Mouse (Mus musculus) testis, postnatal 14 days (tissue): Measurements from ENCODE around the gene Gm26566.

ENCODE experiments used
- DNase-seq: peaks from one replicate; pipeline ENCODE4 v3.0.0; 2021; ENCODE audit warnings: low spot score

The Gm26566 gene

GRCm38 (mm10) chr4:88721791-88722721 is at the start of gene Gm26566, which contains the start of gene Klhl9:
Gm26566 (plus strand) TSS chr4:88721805.
Klhl9 (minus strand) TSS chr4:88722465.
- DNase-seq: peak; percentile 94

DNA sequence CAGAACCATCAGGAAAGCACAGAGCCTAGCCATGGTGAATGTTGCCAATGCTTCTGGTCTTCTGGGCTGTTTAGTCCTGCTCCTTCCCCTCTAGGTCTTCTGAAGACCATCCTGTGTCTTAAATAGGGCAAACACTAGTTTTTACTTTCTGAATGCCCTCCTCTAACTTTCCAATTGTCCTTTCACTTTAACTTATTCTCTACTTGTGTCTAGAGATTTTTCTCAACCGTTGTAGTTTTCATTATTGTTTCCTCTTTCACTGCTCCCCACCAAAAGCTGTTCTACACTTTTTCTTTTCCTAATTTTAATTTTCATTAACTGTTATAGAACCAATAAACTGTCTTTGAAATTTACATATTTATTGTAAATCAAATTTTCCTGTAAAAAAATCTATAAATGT is 44.8 kb upstream of the Gm26566 start, which contains the start of gene Ifna16:
Ifna16 (minus strand) TSS at position 101 of the 400 bp plus-strand sequence.
- no peak for DNase-seq

DNA sequence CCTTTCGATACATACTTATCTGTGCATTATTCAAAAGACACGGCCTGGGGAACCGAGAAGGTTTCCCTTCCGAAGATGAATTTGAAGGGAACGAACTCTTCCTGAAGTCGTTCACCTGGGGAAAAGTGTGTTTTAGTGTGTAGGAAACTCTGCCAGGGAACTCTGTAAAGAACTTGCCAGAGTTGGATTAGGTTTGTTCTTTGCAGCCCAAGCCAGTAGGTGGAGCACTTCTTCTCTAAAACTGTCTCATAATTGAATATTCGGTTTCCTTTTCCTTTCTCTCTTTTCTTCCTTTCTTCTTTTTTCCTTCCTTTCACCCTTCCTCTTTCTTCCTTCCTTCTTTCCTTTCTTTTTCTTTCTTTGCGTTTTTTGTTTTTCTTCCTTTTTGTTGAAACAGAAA is 41.2 kb upstream of the Gm26566 start:
- DNase-seq: no peak

- no peak for DNase-seq
These were observed 40.3 kb upstream of the Gm26566 start for GRCm38 (mm10) chr4:88681353-88681752.

- DNase-seq: no peak
These were observed 37.8 kb upstream of the Gm26566 start, which contains the start of gene Ifna2 for GRCm38 (mm10) chr4:88683812-88684211. Ifna2 (minus strand) TSS chr4:88683912.

DNA sequence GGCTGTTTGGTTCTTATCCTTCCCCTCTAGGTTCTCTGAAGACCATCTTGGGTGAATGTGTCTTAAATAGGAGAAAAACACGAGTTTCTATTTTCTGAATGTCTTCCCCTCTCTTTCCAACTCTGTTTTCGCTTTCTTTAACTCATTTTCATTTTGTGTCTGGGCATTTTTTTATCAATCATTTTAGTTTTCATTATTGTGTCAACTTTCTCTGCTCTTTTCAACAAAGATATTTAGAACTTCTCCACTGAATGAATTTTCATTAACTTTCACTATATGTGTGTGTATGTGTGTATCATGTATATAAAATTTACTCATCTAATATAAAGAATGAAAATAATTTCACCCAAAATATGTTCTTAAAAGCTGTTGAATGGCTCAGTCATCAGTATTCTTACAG is 30.3 kb upstream of the Gm26566 start, which contains the start of gene Ifnab:
Ifnab (minus strand) TSS at position 101 of the 400 bp plus-strand sequence.
- no peak for DNase-seq

- no peak for DNase-seq
These were observed 29.1 kb upstream of the Gm26566 start for GRCm38 (mm10) chr4:88692537-88692936.

DNA sequence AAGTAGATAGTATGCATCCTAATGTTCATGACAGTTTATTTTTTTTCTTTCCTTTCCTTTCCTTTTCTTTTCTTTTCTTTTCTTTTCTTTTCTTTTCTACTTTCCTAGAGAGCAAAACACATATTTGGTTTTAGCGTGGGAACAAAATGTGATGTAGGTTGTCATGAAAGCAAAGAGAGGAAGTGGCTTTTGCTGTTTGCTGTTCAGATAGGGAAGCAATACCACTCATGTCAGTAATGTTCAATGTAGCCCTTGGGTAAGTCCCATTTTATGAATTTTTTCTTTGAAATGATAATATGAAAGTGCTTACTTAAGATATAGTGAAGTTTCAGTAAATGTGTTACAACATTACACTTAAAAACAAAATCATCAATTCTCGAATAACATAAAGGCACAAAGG is 28.2 kb upstream of the Gm26566 start:
- no peak for DNase-seq

GRCm38 (mm10) chr4:88696237-88696884 is 25.2 kb upstream of the Gm26566 start:
- DNase-seq: peak; percentile 53

DNA sequence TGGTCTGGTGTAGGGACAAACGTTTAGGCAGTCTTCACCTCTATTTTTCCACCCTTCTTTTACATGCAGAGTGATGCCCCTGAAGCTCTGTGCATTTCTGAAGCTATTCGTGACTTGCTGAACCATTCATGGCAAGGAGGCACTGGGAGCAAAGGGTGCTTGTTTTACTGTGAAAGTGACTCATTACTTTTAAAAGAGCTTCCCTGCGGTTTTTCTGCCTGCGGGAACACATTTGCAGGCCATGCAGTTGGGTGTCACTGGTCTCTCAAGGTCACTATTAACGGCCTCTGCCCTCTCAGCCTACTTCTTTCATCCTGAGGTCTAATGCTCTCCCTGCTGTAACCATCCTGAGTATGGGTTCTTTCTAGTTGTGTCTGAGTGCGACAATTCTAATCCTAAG is 24.5 kb upstream of the Gm26566 start:
- DNase-seq: no peak

GRCm38 (mm10) chr4:88697753-88698152 is 23.9 kb upstream of the Gm26566 start:
- DNase-seq: no peak

- DNase-seq: no peak
These were observed 22.8 kb upstream of the Gm26566 start for GRCm38 (mm10) chr4:88698781-88699180.

DNA sequence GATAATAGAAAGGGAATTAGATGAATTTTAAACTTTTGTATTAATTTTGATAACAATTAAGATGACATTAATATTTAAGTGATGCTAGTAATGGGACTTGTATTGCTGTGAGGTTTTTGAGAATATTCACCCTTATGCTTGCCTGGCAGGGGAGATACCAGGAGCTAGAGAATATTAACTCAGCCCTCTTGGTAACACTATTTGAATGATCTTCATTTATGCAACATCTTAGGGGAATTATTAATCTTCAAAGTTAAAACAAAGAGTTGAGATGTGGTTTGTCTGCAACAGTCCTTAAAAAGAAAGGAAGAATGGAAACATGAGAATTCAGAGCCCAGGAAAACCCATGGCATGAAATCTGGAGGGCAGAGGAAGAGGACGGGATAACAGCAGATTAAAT is 22.3 kb upstream of the Gm26566 start:
- no peak for DNase-seq

- DNase-seq: no peak
These were observed 15.7 kb upstream of the Gm26566 start for GRCm38 (mm10) chr4:88705924-88706323.

DNA sequence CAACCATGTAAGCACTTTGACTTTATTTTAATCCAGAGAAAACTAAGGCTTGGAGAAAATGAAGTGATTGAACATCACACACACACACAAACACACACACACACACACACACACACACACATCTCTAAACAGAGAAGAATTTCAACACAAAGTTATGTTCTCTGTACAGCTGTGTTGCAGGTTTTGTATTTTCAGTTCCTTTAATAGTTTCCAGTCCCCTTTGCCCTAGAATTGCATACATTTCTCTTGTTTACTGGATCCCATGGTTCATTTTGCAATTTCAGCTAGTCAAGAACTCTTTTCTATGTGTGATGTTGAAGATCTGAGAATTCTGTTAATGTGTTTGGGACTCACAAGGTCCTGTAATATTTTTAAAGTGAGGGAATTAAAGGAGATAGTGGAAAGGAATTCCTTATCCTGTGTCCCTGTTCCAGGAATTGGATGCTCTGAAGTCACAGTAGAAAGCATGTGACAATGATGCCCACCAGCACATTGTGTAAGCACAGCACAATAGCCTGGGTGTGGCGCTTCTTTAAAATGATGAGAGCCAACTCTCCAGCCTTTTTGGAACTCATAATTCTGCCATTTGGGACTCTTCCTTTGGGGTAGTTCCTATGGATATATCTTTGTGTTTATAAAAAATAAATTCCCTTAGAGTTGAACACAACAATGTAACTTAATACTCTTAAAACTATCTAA is 14.3 kb upstream of the Gm26566 start:
- no peak for DNase-seq

DNA sequence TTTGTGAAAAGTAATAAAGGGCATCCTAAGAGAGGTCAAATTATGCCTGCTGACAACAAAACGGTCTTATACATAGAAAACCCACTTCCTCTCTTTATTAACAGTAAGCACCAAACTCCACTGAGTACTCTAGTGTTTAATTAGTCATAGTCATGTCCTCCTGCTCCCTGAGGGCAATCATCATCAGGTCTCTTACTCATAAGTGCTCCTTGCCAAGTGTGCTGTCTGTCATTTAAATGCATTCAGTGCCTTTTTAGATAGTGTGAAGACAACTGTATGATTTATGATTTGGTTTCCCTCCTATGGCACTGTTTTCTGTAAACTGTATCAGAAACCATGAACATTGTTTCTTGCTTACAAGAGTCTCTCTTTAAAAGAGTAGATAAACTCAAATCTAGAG is 7.3 kb upstream of the Gm26566 start:
- no peak for DNase-seq

GRCm38 (mm10) chr4:88715059-88715458 is 6.5 kb upstream of the Gm26566 start:
- no peak for DNase-seq

DNA sequence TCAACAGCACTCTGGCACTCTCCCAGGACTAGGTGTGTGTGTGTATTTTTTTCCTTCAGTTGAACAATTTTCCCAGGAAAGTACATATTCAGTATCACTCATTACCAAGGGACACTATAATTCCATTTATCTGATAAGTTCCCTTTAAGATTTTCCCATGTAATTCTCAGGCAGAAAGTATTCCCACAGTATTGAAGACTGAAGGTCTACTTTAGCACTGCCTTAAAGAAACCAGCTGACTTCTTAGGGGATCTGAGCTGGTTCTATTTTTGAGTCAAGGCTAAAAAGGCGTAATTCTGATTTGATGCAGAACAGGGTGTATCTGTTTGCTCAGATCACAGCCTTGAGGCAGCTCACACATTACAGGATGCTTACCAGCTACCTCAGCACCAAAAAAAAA is 2.9 kb upstream of the Gm26566 start:
- DNase-seq: no peak

GRCm38 (mm10) chr4:88723497-88724090 is 2.0 kb downstream of the Gm26566 start:
- DNase-seq: no peak

GRCm38 (mm10) chr4:88726727-88727126 is 5.1 kb downstream of the Gm26566 start:
- no peak for DNase-seq

GRCm38 (mm10) chr4:88727324-88727723 is 5.7 kb downstream of the Gm26566 start:
- DNase-seq: no peak

DNA sequence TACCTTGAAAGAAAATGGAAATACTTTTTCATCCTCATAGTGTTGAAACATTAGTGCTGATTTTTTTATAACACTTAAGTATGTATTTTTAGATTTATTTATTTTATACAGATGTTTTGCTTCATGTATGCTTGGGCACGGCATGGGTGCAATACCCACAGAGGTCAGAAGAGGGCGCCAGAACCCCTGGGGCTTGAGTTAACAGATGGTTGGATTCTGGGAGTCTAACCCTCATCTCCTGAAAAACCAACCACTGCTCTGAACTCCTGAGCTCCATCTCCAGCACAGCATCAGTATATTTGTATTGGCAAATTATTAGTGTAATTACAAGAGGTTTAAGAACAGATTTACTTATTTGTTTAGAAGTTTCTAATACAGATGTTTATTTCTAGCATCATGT is 16.9 kb downstream of the Gm26566 start:
- DNase-seq: peak; percentile 31
